Mouse (Mus musculus) forebrain, embryonic 16.5 days (tissue): Measurements from ENCODE around the gene Gemin8. TPM values are rescaled to one million over a fixed set of nuclear protein-coding genes. Genes with fewer than 3 reads are reported as not detected.

ENCODE experiments used
- ATAC-seq: fragments of 200-750 bp; cut with Nextera tagmentation; 2 replicates; pipeline ENCODE4 v1.8.0; 2017; ENCODE audit warnings: mild to moderate bottlenecking, moderate library complexity
- H3K27ac ChIP-seq: fragments of 300-500 bp; sonication (generic); 2 replicates; pipeline ENCODE4 v1.5.1; 2014; ENCODE audit warnings: low read length, control low read depth
- H3K27me3 ChIP-seq: fragments of 300-500 bp; sonication (generic); replicated peaks from 2 replicates; pipeline ENCODE4 v1.6.1; 2014; ENCODE audit warnings: low read length; ENCODE audit not compliant: control insufficient read depth, insufficient read depth
- H3K36me3 ChIP-seq: fragments of 300-500 bp; sonication (generic); 2 replicates; pipeline ENCODE4 v1.6.1; 2014; ENCODE audit not compliant: control insufficient read depth, insufficient read depth
- H3K4me1 ChIP-seq: fragments of 300-500 bp; sonication (generic); replicated peaks from 2 replicates; pipeline ENCODE4 v1.6.1; 2014; ENCODE audit warnings: low read length; ENCODE audit not compliant: control insufficient read depth, insufficient read depth
- H3K4me2 ChIP-seq: fragments of 300-500 bp; sonication (generic); 2 replicates; pipeline ENCODE4 v1.6.1; 2014; ENCODE audit warnings: mild to moderate bottlenecking, low read length, control low read depth
- H3K4me3 ChIP-seq: fragments of 300-500 bp; sonication (generic); replicated peaks from 2 replicates; pipeline ENCODE4 v1.5.1; 2014; ENCODE audit warnings: mild to moderate bottlenecking, low read length, control low read depth
- H3K9ac ChIP-seq: fragments of 300-500 bp; sonication (generic); replicated peaks from 2 replicates; pipeline ENCODE4 v1.6.1; 2014; ENCODE audit warnings: low read depth, low read length, control low read depth
- H3K9me3 ChIP-seq: fragments of 300-500 bp; sonication (generic); 2 replicates; pipeline ENCODE4 v1.6.1; 2016; ENCODE audit warnings: low read length; ENCODE audit not compliant: control insufficient read depth
- WGBS: fragments of 180-500 bp; shearing (Covaris S2); extraction: QIAGEN DNeasy Blood & Tissue Kit; methylation state at CpG from one replicate; pipeline ENCODE4 v1.1.7; 2014; 5-methylcytosine and 5-hydroxymethylcytosine counted together
- polyA plus RNA-seq: library from polyadenylated mRNA; unstranded; fragments of >200 nt; fragmentation: Nextera tagmentation; extraction: Ambion mirVana; gene quantifications from 2 replicates; pipeline ENCODE4 v1.2.1, GENCODE M21; 2015

Gene Gemin8
- polyA plus RNA-seq, 1 experiment from 2014 or later: 9.2 TPM

- Histone ChIP-seq H3K4me2 (no peak overlapping the region), H3K4me1 (peaks cover 9% of the 10 kb centered on the region), H3K27ac (peak overlapping the region; percentile 59), H3K9ac (peak overlapping the region; percentile 35; the same call in 1 of the 2 replicates), H3K4me3 (no peak overlapping the region), H3K36me3 (no peaks in the 10 kb centered on the region), H3K27me3 (no peaks in the 10 kb centered on the region), H3K9me3 (no peaks in the 10 kb centered on the region)
- WGBS: 33% methylated on average over 7 of the region's 7 CpGs
- ATAC-seq: peak; percentile 35
Measured at GRCm38 (mm10) chrX:166173796-166174195, 3.5 kb downstream of the Gemin8 start.

DNA sequence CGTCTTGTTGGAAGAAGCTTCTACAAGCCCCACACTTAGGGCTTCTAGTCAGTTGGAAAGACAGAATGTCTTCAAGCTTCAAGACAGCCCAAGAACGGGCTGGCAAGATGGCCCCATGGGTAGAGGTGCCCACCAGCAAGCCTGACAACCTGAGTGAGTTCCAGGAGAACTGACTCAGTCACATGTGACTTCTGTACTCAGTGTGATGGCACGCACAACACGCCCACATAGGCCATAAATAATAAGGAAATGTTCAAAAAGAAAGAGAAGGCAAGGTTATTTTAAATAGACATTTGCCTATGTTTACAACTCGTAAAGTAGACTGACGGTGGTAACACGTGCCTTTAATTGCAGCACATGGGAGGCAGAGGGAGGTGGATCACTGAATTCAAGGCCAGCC, 7.7 kb downstream of the Gemin8 start:
- Histone ChIP-seq H3K4me2 (no peak overlapping the region), H3K36me3 (no peaks in the 10 kb centered on the region), H3K27ac (no peak overlapping the region), H3K4me3 (no peak overlapping the region), H3K9ac (no peak overlapping the region), H3K9me3 (no peaks in the 10 kb centered on the region), H3K27me3 (no peaks in the 10 kb centered on the region), H3K4me1 (peaks cover 4% of the 10 kb centered on the region; the same call in 1 of the 2 replicates)
- no peak for ATAC-seq
- WGBS: 97% methylated on average over 7 of the region's 7 CpGs

- 85% methylated on average over 3 of the region's 3 CpGs for WGBS
- no peak for ATAC-seq
Measured at GRCm38 (mm10) chrX:166183094-166183493, 12.8 kb downstream of the Gemin8 start.

GRCm38 (mm10) chrX:166185327-166185913, 15.2 kb downstream of the Gemin8 start:
- Histone ChIP-seq H3K9ac (no peak overlapping the region), H3K4me3 (no peak overlapping the region), H3K36me3 (no peaks in the 10 kb centered on the region), H3K4me1 (no peaks in the 10 kb centered on the region), H3K27ac (no peak overlapping the region), H3K9me3 (no peaks in the 10 kb centered on the region), H3K27me3 (no peaks in the 10 kb centered on the region), H3K4me2 (no peak overlapping the region)
- 87% methylated on average over 9 of the region's 9 CpGs for WGBS
- no peak for ATAC-seq

More at GRCm38 (mm10) chrX:166183094-166183493, 12.8 kb downstream of the Gemin8 start:
- no peak overlapping the region for H3K9ac ChIP-seq
- H3K4me3 ChIP-seq: no peak overlapping the region
- H3K36me3 ChIP-seq: no peaks in the 10 kb centered on the region
- H3K4me2 ChIP-seq: no peak overlapping the region
- H3K4me1 ChIP-seq: no peaks in the 10 kb centered on the region
- H3K27ac ChIP-seq: no peak overlapping the region
- H3K9me3 ChIP-seq: no peaks in the 10 kb centered on the region
- H3K27me3 ChIP-seq: no peaks in the 10 kb centered on the region

GRCm38 (mm10) chrX:166187803-166188202, 17.5 kb downstream of the Gemin8 start:
- no peaks in the 10 kb centered on the region for H3K4me1 ChIP-seq
- no peak overlapping the region for H3K27ac ChIP-seq
- WGBS: 90% methylated on average over 1 of the region's 1 CpGs
- H3K36me3 ChIP-seq: no peaks in the 10 kb centered on the region
- H3K9ac ChIP-seq: no peak overlapping the region
- no peak for ATAC-seq
- no peak overlapping the region for H3K4me2 ChIP-seq
- no peaks in the 10 kb centered on the region for H3K27me3 ChIP-seq
- H3K9me3 ChIP-seq: no peaks in the 10 kb centered on the region
- no peak overlapping the region for H3K4me3 ChIP-seq

DNA sequence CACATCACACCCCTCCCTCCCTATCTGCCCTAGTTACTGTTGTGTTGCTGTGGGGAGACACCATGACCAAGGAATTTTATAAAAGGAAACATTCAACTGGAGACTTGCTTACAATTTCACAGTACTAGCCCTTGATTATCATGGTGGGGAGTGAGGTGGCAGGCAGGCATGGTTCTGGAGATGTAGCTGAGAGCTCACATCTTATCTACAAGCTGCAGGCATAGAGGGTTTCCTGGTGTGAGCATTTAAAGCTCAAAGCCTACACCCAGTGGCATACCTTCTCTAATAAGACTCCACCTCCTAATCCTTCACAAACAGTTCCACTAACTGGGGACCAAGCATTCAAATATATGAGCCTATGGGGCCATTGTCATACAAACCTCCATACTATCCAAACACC, 26.1 kb downstream of the Gemin8 start:
- no peak overlapping the region for H3K9ac ChIP-seq
- H3K36me3 ChIP-seq: no peaks in the 10 kb centered on the region
- no peaks in the 10 kb centered on the region for H3K27me3 ChIP-seq
- H3K4me1 ChIP-seq: no peaks in the 10 kb centered on the region
- no peak overlapping the region for H3K27ac ChIP-seq
- ATAC-seq: no peak
- no peak overlapping the region for H3K4me2 ChIP-seq
- no peaks in the 10 kb centered on the region for H3K9me3 ChIP-seq
- no peak overlapping the region for H3K4me3 ChIP-seq

GRCm38 (mm10) chrX:166198266-166198665, 28.0 kb downstream of the Gemin8 start:
- Histone ChIP-seq H3K4me1 (no peaks in the 10 kb centered on the region), H3K4me2 (no peak overlapping the region), H3K4me3 (no peak overlapping the region), H3K9ac (no peak overlapping the region), H3K27ac (no peak overlapping the region), H3K9me3 (no peaks in the 10 kb centered on the region), H3K27me3 (no peaks in the 10 kb centered on the region), H3K36me3 (no peaks in the 10 kb centered on the region)
- no peak for ATAC-seq
- 85% methylated on average over 2 of the region's 2 CpGs for WGBS

- no peak overlapping the region for H3K4me3 ChIP-seq
- H3K9me3 ChIP-seq: no peaks in the 10 kb centered on the region
- H3K27me3 ChIP-seq: no peaks in the 10 kb centered on the region
- H3K27ac ChIP-seq: no peak overlapping the region
- H3K4me2 ChIP-seq: no peak overlapping the region
- no peak for ATAC-seq
- H3K9ac ChIP-seq: no peak overlapping the region
- H3K36me3 ChIP-seq: no peaks in the 10 kb centered on the region
- H3K4me1 ChIP-seq: no peaks in the 10 kb centered on the region
Measured at GRCm38 (mm10) chrX:166199812-166200211, 29.6 kb downstream of the Gemin8 start.

- Histone ChIP-seq H3K27ac (no peak overlapping the region), H3K36me3 (no peaks in the 10 kb centered on the region), H3K4me1 (no peaks in the 10 kb centered on the region), H3K4me3 (no peak overlapping the region), H3K4me2 (no peak overlapping the region), H3K9ac (no peak overlapping the region), H3K27me3 (no peaks in the 10 kb centered on the region), H3K9me3 (no peaks in the 10 kb centered on the region)
- 66% methylated on average over 2 of the region's 2 CpGs for WGBS
- peak; percentile 50; the same call in 1 of the 2 replicates for ATAC-seq
Measured at GRCm38 (mm10) chrX:166214576-166214975, 44.3 kb downstream of the Gemin8 start.

DNA sequence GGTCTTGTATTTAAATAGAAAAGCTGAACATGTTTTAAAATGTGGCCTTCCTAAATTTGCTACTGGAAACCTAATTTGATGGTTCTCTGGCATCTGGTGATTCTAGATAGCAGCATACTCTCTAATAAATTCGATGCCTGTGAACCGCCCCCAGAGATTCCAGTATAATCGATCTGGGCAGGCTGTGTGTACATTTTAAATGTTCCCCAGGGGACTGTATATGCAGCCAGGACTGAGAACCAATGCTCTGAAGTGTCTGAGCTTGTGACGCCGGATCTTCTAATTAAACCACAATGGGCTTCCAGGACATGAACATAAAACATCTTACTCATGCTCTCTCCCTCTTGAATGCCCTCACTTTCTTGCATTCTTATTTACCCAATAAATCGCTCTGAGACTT, 46.0 kb downstream of the Gemin8 start:
- no peak for ATAC-seq
- Histone ChIP-seq H3K4me3 (no peak overlapping the region), H3K4me2 (no peak overlapping the region), H3K27ac (no peak overlapping the region), H3K4me1 (no peaks in the 10 kb centered on the region), H3K9me3 (no peaks in the 10 kb centered on the region), H3K27me3 (no peaks in the 10 kb centered on the region), H3K36me3 (no peaks in the 10 kb centered on the region), H3K9ac (no peak overlapping the region)
- WGBS: 78% methylated on average over 6 of the region's 6 CpGs
